Mouse (Mus musculus) liver, embryonic 14.5 days (tissue): ENCODE measurements around the gene Igflr1. TPM values are rescaled to one million over a fixed set of nuclear protein-coding genes. Genes with fewer than 3 reads are reported as not detected.
A peak's percentile ranks its signal among the peaks of the same experiment; 100 is the strongest.

Experiments
- ATAC-seq: fragments of 200-750 bp; cut with Nextera tagmentation; 2 replicates; pipeline ENCODE4 v1.8.0; 2017; ENCODE audit warnings: moderate number of reproducible peaks, mild to moderate bottlenecking, moderate library complexity; ENCODE audit not compliant: insufficient read depth
- DNase-seq, 3 experiments: peaks; one replicate each; pipeline ENCODE4 v3.0.0-alpha.2; 2012 to 2013; ENCODE audit warnings: low read depth in 3 of 3, low spot score in 3 of 3
- H3K27ac ChIP-seq: fragments of 300-500 bp; sonication (generic); 2 replicates; pipeline ENCODE4 v1.5.1; 2014; ENCODE audit warnings: moderate library complexity, mild to moderate bottlenecking, control low read depth, inconsistent platforms
- H3K27me3 ChIP-seq: fragments of 300-500 bp; sonication (generic); 2 replicates; pipeline ENCODE4 v1.6.1; 2014; ENCODE audit warnings: mild to moderate bottlenecking, low read length, moderate library complexity; ENCODE audit not compliant: control insufficient read depth, insufficient read depth
- H3K36me3 ChIP-seq: fragments of 300-500 bp; sonication (generic); replicated peaks from 2 replicates; pipeline ENCODE4 v1.6.1; 2014; ENCODE audit warnings: low read depth; ENCODE audit not compliant: control insufficient read depth, insufficient read depth
- H3K4me1 ChIP-seq, 2 experiments: fragments of 200-500 bp in 1 of 2; fragments of 300-500 bp in 1 of 2; sonication (generic) in 1 of 2; replicated peaks; 2 replicates each; pipeline ENCODE4 v1.6.1; 2012 to 2014; ENCODE audit warnings: antibody characterized with exemption in 1 of 2, inconsistent platforms in 1 of 2, low read length in 1 of 2; ENCODE audit not compliant: control insufficient read depth in 2 of 2, insufficient read depth in 2 of 2
- H3K4me2 ChIP-seq: fragments of 300-500 bp; sonication (generic); 2 replicates; pipeline ENCODE4 v1.6.1; 2014; ENCODE audit warnings: low read depth, mild to moderate bottlenecking, control low read depth, moderate library complexity
- H3K4me3 ChIP-seq, 2 experiments: fragments of 200-500 bp in 1 of 2; fragments of 300-500 bp in 1 of 2; sonication (generic) in 1 of 2; 2 replicates each; pipeline ENCODE4 v1.5.1; 2012 to 2014; ENCODE audit warnings: low read depth in 2 of 2, low read length in 2 of 2, mild to moderate bottlenecking in 2 of 2, control low read depth in 1 of 2, inconsistent platforms in 1 of 2, moderate library complexity in 1 of 2; ENCODE audit not compliant: insufficient read depth in 1 of 2
- H3K9ac ChIP-seq: fragments of 300-500 bp; sonication (generic); replicated peaks from 2 replicates; pipeline ENCODE4 v1.6.1; 2014; ENCODE audit warnings: mild to moderate bottlenecking, control low read depth, moderate library complexity
- H3K9me3 ChIP-seq: fragments of 300-500 bp; sonication (generic); 2 replicates; pipeline ENCODE4 v1.6.1; 2016; ENCODE audit warnings: low read length, mixed read lengths; ENCODE audit not compliant: control insufficient read depth
- CTCF ChIP-seq: IDR thresholded peaks from 2 replicates; pipeline ENCODE4 v1.5.1; 2016; ENCODE audit warnings: antibody characterized with exemption, low read depth, control low read depth
- EP300 ChIP-seq: IDR thresholded peaks from 2 replicates; pipeline ENCODE4 v1.6.1; 2016; ENCODE audit warnings: antibody characterized with exemption, low read depth
- WGBS: fragments of 180-500 bp; shearing (Covaris S2); extraction: QIAGEN DNeasy Blood & Tissue Kit; methylation state at CpG from one replicate; pipeline ENCODE4 v1.1.7; 2014; ENCODE audit not compliant: insufficient replicate concordance; 5-methylcytosine and 5-hydroxymethylcytosine counted together
- polyA plus RNA-seq, 2 experiments: library from polyadenylated mRNA; depleted of rRNA in 1 of 2; stranded (reverse) in 1 of 2; unstranded in 1 of 2; fragments of >200 nt; fragmentation: Nextera tagmentation in 1 of 2; extraction: Ambion mirVana in 1 of 2; gene quantifications; 2 replicates each; pipeline versions ENCODE4 v1.2.1 to v1.2.3; 2012 to 2014

Gene Igflr1
- polyA plus RNA-seq, 2 experiments = 1.2 to 1.5 TPM

DNA sequence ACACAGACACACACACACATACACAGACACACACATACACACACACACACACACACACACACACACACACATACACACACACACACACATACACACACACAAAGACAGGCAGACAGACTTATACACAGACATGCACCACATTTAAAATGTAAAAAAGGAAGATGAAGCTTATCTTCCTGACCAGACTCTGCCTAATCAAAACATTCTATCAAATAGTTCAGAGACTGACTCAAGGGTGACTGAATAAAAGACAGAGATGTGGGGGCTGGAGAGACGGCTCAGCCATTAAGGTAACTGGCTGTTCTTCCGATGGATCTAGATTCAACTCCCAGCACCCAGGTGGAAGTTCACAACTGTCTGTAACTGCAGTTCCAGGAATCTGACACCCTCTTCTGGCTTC is 20.9 kb upstream of the Igflr1 start:
- no peak overlapping the region for H3K4me2 ChIP-seq
- no peaks in the 10 kb centered on the region for H3K27me3 ChIP-seq
- no peak overlapping the region for H3K9ac ChIP-seq
- H3K27ac ChIP-seq = no peak overlapping the region
- H3K4me3 ChIP-seq = no peak overlapping the region
- peaks cover 3 to 7% of the 10 kb centered on the region in 2 experiments for H3K4me1 ChIP-seq
- H3K36me3 ChIP-seq = peaks cover 6% of the 10 kb centered on the region; the same call in 1 of the 2 replicates
- no peaks in the 10 kb centered on the region for H3K9me3 ChIP-seq
- peak; percentile 39; the same call in 1 of the 2 replicates for ATAC-seq
- DNase-seq = no peak
- TF ChIP-seq CTCF (no peak), EP300 (no peak)
- WGBS = 37% methylated on average over 2 of the region's 2 CpGs

DNA sequence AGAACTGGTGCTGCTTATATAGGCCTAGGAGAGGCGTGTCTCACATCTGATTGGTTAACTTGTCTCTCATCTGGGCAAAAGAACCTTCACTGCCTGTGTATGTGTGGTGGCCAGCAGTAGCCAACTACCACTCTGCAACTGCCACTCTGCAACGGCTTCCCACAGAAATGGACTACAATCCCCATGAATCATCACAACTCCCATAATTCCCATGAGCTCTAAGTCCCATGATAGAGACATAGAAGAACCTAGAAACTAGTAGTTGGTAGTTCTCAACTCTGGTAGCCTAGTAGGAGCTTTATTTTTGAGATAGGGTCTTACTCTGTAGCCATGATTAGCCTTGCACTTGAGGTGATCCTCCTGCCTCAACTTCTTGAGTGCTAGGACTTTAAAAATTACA is 15.3 kb upstream of the Igflr1 start:
- no peak overlapping the region for H3K4me2 ChIP-seq
- peaks cover 6% of the 10 kb centered on the region; the same call in 1 of the 2 replicates for H3K36me3 ChIP-seq
- H3K27ac ChIP-seq = no peak overlapping the region
- 85% methylated on average over 2 of the region's 2 CpGs for WGBS
- peaks cover 6 to 7% of the 10 kb centered on the region in 2 experiments for H3K4me1 ChIP-seq
- no peak for DNase-seq
- H3K9ac ChIP-seq = no peak overlapping the region
- no peaks in the 10 kb centered on the region for H3K9me3 ChIP-seq
- TF ChIP-seq CTCF (no peak), EP300 (no peak)
- no peak for ATAC-seq
- no peak overlapping the region for H3K4me3 ChIP-seq
- H3K27me3 ChIP-seq = no peaks in the 10 kb centered on the region

DNA sequence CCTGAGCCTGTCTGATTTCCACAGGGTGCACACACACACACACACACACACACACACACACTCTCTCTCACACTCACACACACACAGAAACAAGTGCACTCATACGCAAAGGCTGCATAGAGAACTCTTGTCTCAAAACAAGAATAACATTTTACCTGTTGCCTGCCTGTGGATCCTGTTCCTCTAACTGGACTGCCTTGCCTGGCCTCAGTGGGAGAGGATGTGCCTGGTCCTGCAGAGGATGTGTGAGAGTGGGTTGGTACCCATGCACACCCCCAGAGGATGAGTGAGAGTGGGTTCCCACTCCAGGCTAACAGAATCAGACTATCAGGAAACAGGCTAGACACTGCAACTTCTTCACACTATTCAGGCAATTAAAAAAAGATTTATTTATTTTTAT is 14.6 kb upstream of the Igflr1 start:
- no peak overlapping the region for H3K9ac ChIP-seq
- DNase-seq (no peak), ATAC-seq (no peak)
- H3K4me3 ChIP-seq = no peak overlapping the region
- 91% methylated on average over 1 of the region's 1 CpGs for WGBS
- no peaks in the 10 kb centered on the region for H3K27me3 ChIP-seq
- no peak overlapping the region for H3K4me2 ChIP-seq
- H3K4me1 ChIP-seq = peaks cover 6 to 7% of the 10 kb centered on the region in 2 experiments
- TF ChIP-seq CTCF = no peak
- TF ChIP-seq EP300 = no peak
- no peaks in the 10 kb centered on the region for H3K9me3 ChIP-seq
- peaks cover 11% of the 10 kb centered on the region; the same call in 1 of the 2 replicates for H3K36me3 ChIP-seq
- no peak overlapping the region for H3K27ac ChIP-seq

DNA sequence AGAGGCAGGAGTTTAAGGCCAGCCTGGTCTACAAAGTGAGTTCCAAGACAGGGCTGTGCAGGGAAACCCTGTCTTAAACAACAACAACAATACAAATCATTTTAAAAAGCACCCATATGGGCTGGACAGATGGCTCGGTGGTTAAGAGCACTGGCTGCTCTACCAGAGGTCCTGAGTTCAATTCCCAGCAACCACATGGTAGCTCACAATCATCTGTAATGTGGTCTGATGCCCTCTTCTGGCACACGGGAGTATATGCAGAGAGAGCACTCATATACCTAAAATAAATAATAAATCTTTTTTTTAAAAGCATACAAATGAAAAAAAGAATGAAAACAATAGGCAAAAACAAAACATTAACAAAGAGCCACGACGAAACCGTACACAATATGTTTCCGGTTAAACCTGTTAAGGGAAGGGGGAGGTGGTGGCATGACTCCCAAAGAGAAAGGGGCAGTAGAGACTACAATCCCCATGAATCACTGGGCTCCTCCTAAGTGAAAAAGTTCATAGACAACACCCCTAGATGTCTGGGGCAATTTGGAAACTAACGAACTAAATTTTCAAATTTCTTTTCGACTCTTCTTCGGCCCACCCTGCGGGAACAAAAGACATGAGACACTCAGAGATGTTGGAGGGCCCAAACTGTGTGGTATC is 13.7 kb upstream of the Igflr1 start:
- peaks cover 6 to 7% of the 10 kb centered on the region in 2 experiments for H3K4me1 ChIP-seq
- peak in 1 of 3 experiments; percentile 54 for DNase-seq
- peaks cover 12% of the 10 kb centered on the region for H3K36me3 ChIP-seq
- peak overlapping the region; percentile 99 for H3K4me2 ChIP-seq
- peak overlapping the region; percentile 78 to 83 for H3K4me3 ChIP-seq
- no peaks in the 10 kb centered on the region for H3K27me3 ChIP-seq
- TF ChIP-seq EP300 = no peak
- peak; percentile 73 for TF ChIP-seq CTCF
- WGBS = under 1% methylated on average over 10 of the region's 10 CpGs
- peak; percentile 50 for ATAC-seq
- H3K27ac ChIP-seq = peak overlapping the region; percentile 89
- no peaks in the 10 kb centered on the region for H3K9me3 ChIP-seq
- H3K9ac ChIP-seq = peak overlapping the region; percentile 83

DNA sequence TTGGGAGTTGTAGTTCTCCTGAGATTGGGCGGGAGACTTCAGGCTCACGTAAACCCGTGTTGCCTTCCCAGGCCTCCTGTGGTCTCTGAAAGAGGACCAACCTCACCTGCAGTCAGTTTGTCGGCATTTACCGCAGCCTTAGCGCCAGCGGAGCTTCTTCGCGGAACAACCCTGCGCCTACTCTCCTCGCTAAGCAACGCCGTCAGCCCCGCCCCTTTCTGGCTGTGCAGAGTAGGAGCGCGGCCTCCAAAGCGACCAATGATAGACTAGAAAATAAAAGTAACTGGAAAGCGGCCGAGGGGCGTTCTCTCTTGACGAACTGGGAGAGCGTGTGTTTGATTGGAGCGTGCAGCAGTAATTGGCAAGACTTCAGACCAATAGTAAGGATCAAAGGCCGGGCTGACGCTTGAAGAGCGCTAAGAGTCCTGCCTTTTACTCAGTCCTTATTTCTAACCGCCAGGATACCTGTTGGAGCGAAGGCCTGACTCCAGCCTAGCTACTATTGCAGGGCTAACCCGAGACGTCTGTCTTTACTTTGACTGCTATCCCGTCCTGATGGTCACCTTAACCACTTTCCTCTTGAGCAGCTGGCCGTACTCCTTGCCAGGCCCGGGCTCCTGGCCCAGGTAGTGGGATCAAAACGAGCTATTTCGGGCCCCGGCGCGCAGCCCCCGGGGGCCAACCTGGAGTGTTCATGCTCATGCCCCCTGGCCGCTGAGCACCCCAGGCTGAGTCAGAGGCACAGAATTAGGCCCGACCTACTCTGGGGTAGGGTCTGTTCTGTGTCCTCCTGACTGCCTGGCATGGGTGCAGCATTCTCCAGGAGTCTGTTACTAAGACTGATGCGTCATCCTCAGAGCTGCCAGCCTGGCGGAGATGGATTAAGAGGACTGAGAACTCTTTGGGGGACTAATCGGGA is 12.9 kb upstream of the Igflr1 start, which contains the start of the genes Hspb6 and Proser3:
Gene Hspb6 (plus strand): TSS at position 77 of the 919 bp plus-strand sequence.
Gene Proser3 (minus strand): TSS at position 198 of the 919 bp plus-strand sequence.
- H3K27me3 ChIP-seq = no peaks in the 10 kb centered on the region
- H3K9me3 ChIP-seq = no peaks in the 10 kb centered on the region
- DNase-seq (peak; percentile 98 to 99 (median 99)), ATAC-seq (peak; percentile 89)
- peaks cover 19% of the 10 kb centered on the region for H3K36me3 ChIP-seq
- no peak for TF ChIP-seq EP300
- peak; percentile 24 for TF ChIP-seq CTCF
- H3K9ac ChIP-seq = peak within 1 kb of the TSS; percentile 96
- peak within 1 kb of the TSS; percentile 95 for H3K27ac ChIP-seq
- under 1% methylated on average over 44 of the region's 44 CpGs for WGBS
- peaks cover 6 to 7% of the 10 kb centered on the region in 2 experiments for H3K4me1 ChIP-seq
- peak within 1 kb of the TSS; percentile 99 for H3K4me2 ChIP-seq
- peak within 1 kb of the TSS; percentile 83 to 90 for H3K4me3 ChIP-seq
